Mouse (Mus musculus): ENCODE results near the gene Il6ra.

GRCm38 (mm10) chr3:89889841-89890430, 23.1 kb downstream of the Il6ra start:
- TF ChIP-seq CTCF (IDR thresholded peaks at IDR 0.05; ENCODE audit: borderline replicate concordance, control insufficient read depth, extremely low read depth, insufficient read depth, low read length, poor library complexity), result no peak
- no peak for TF ChIP-seq POLR2A (IDR thresholded peaks at IDR 0.05; ENCODE audit: control insufficient read depth, extremely low read depth, insufficient read depth, low read length, poor library complexity)
